12 mouse cellular contexts compared by ENCODE assay signal in the genomic region with DNA sequence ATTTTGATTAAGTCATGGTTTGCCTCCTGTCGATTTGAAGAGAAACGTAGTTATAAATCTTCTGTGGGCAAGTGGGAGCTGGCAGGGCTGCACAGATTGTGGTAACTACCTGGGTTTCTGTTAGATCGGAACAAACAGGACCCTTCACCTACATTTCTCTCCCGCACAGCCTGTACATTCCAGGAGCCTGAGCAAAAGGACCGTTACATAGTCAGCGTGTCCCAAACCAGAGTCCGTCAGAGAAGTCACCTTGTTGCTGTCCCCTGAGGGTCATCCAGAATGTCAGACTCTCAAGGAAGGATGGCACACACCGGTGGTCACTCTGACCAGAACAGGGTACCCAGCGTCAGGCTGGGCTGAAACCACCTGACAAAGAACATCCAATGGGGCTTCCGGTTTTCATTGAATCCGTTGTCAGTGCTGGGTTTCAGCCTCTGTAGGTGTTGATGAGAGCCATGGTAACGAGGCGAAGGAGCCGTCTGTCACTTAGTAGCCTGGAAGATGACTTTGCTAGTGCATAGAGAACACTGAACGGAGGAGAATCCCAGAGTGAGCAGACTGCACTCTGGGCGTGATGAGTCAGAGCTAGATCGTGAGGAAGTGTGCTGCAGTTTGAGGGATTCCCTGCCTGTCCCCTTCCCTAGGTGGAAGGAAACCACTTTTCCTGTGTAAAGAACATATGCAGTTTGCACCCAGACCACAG.
DNase-seq lines count a peak whose midpoint lies in the region; ATAC-seq and TF ChIP-seq lines count a peak whose summit lies in the region.
"Had no signal": no experiment of that assay in that cellular context is flagged by ENCODE, and none has a peak within 500 bp of the region (broad histone marks: within the 10 kb centered on the region; RNA-seq: fewer than 3 reads in every experiment).

No protein-coding gene starts in this region.

- no peak overlapping the region for H3K27ac ChIP-seq in heart, embryonic 11.5 days (ENCODE audit: low read depth, low read length)
- H3K27ac ChIP-seq in stomach, embryonic 16.5 days (ENCODE audit: low read length): no peak overlapping the region
- H3K27ac ChIP-seq in stomach, postnatal 0 days (replicated peaks): no peak overlapping the region
- H3K27ac ChIP-seq: kidney, postnatal 0 days; neural tube, embryonic 12.5 days had no signal

- ATAC-seq in heart, embryonic 11.5 days (replicated peaks; ENCODE audit: insufficient number of reproducible peaks, low FRiP score, low TSS enrichment): no peak
- ATAC-seq in stomach, embryonic 16.5 days (ENCODE audit: insufficient read depth, low FRiP score): 0 out of 2 replicates have a peak, but pooled peaks have one; percentile 40
- ATAC-seq in stomach, postnatal 0 days (ENCODE audit: low FRiP score, low TSS enrichment): no peak

- no peaks in the 10 kb centered on the region for H3K9me3 ChIP-seq in heart, embryonic 11.5 days (replicated peaks; ENCODE audit: control insufficient read depth, low read length)
- no peaks in the 10 kb centered on the region for H3K9me3 ChIP-seq in stomach, embryonic 16.5 days (replicated peaks; ENCODE audit: control insufficient read depth, low read length)
- H3K9me3 ChIP-seq in stomach, postnatal 0 days (ENCODE audit: control insufficient read depth, low read length): no peaks in the 10 kb centered on the region
- H3K9me3 ChIP-seq: neural tube, embryonic 12.5 days had no signal

- H3K9ac ChIP-seq in heart, embryonic 11.5 days (ENCODE audit: low read depth, low read length): peak overlapping the region; percentile 4; the same call in 1 of the 2 replicates
- no peak overlapping the region for H3K9ac ChIP-seq in stomach, embryonic 16.5 days (ENCODE audit: low read length)
- H3K9ac ChIP-seq in stomach, postnatal 0 days (ENCODE audit: low read length): no peak overlapping the region
- H3K9ac ChIP-seq: neural tube, embryonic 12.5 days had no signal

- H3K4me2 ChIP-seq in heart, embryonic 11.5 days: no peak overlapping the region; the same call in 1 of the 2 replicates
- H3K4me2 ChIP-seq in stomach, embryonic 16.5 days (ENCODE audit: low read depth, low read length): no peak overlapping the region
- H3K4me2 ChIP-seq in stomach, postnatal 0 days (replicated peaks; ENCODE audit: low read depth): no peak overlapping the region
- H3K4me2 ChIP-seq: neural tube, embryonic 12.5 days had no signal

- no peaks in the 10 kb centered on the region for H3K27me3 ChIP-seq in heart, embryonic 11.5 days (ENCODE audit: control insufficient read depth, insufficient read depth, low read length)
- H3K27me3 ChIP-seq in stomach, embryonic 16.5 days (ENCODE audit: control insufficient read depth, insufficient read depth, low read length): no peaks in the 10 kb centered on the region
- no peaks in the 10 kb centered on the region for H3K27me3 ChIP-seq in stomach, postnatal 0 days (ENCODE audit: control insufficient read depth, insufficient read depth, low read length)
- H3K27me3 ChIP-seq: neural tube, embryonic 12.5 days had no signal

- no peak for DNase-seq in heart, adult 18-20 months
- no peak for DNase-seq in stomach, postnatal 0 days (ENCODE audit: low spot score)
- DNase-seq in layer of hippocampus, adult 8-10 months (ENCODE audit: low spot score in 2 of 2): peak; percentile 44 to 55
- DNase-seq in right cerebral cortex, postnatal 36 days (ENCODE audit: low spot score in 2 of 2): peak; percentile 53 to 54
- no peak for DNase-seq in cerebellum, adult 9-11 months
- DNase-seq in spleen, postnatal 4 days (ENCODE audit: low spot score in 2 of 2): no peak
- DNase-seq: cerebellum, adult 18-20 months; lung, adult 2 months had no signal

- TF ChIP-seq EP300 in stomach, postnatal 0 days (optimal IDR thresholded peaks at IDR 0.05): no peak

- 59% methylated on average over 17 of the region's 17 CpGs for WGBS in heart, embryonic 11.5 days (ENCODE audit: insufficient replicate concordance)
- 76% methylated on average over 17 of the region's 17 CpGs for WGBS in stomach, embryonic 16.5 days
- 71% methylated on average over 17 of the region's 17 CpGs for WGBS in stomach, postnatal 0 days

- no peak for TF ChIP-seq CTCF in stomach, postnatal 0 days (IDR thresholded peaks at IDR 0.05; ENCODE audit: low read depth)

- peaks cover 46% of the 10 kb centered on the region for H3K4me1 ChIP-seq in heart, embryonic 11.5 days (ENCODE audit: control insufficient read depth, insufficient read depth, low read length)
- no peaks in the 10 kb centered on the region for H3K4me1 ChIP-seq in stomach, embryonic 16.5 days (ENCODE audit: control insufficient read depth, insufficient read depth, low read length)
- H3K4me1 ChIP-seq in stomach, postnatal 0 days (replicated peaks; ENCODE audit: control insufficient read depth, insufficient read depth): no peaks in the 10 kb centered on the region

- no peaks in the 10 kb centered on the region for H3K36me3 ChIP-seq in heart, embryonic 11.5 days (ENCODE audit: control insufficient read depth, insufficient read depth, low read length)
- no peaks in the 10 kb centered on the region for H3K36me3 ChIP-seq in stomach, embryonic 16.5 days (ENCODE audit: control insufficient read depth, insufficient read depth, low read length)
- no peaks in the 10 kb centered on the region for H3K36me3 ChIP-seq in stomach, postnatal 0 days (ENCODE audit: control insufficient read depth, insufficient read depth, low read length)
- H3K36me3 ChIP-seq: neural tube, embryonic 12.5 days had no signal

- H3K4me3 ChIP-seq in heart, embryonic 11.5 days (ENCODE audit: low read depth, low read length): no peak overlapping the region
- H3K4me3 ChIP-seq in stomach, embryonic 16.5 days (replicated peaks; ENCODE audit: low read length): no peak overlapping the region
- H3K4me3 ChIP-seq in stomach, postnatal 0 days (ENCODE audit: low read depth, low read length): no peak overlapping the region
- H3K4me3 ChIP-seq: neural tube, embryonic 12.5 days had no signal

Comparison
In these comparisons a context has a peak if more than half of its experiments do, and no peak if none do; other contexts are left out.
1. DNase-seq: peak in layer of hippocampus, adult 8-10 months (2 of 2) and right cerebral cortex, postnatal 36 days (2 of 2); none in heart, adult 18-20 months (0 of 2), stomach, postnatal 0 days (single experiment), cerebellum, adult 9-11 months (single experiment) and spleen, postnatal 4 days (0 of 2).